Mouse (Mus musculus) T-cell, adult 2 months (primary cell): ENCODE measurements around the gene Aldh18a1.
"Not testable (repeated sequence)": the region's sequence is repeated elsewhere in the genome, so short reads cannot be mapped to it uniquely, and the experiment has no call there.

Experiments
- DNase-seq: peaks from one replicate; pipeline ENCODE4 v3.0.0; 2022; ENCODE audit warnings: low spot score

The Aldh18a1 gene

GRCm38 (mm10) chr19:40586908-40587307 lies 1.4 kb downstream of the Aldh18a1 start:
- DNase-seq = no peak

- no peak for DNase-seq
Observed at GRCm38 (mm10) chr19:40581662-40582061, 6.6 kb downstream of the Aldh18a1 start.

- DNase-seq = no peak
Observed at GRCm38 (mm10) chr19:40580902-40581301, 7.4 kb downstream of the Aldh18a1 start.

- DNase-seq = no peak
Observed at GRCm38 (mm10) chr19:40575438-40575837, 12.8 kb downstream of the Aldh18a1 start.

- DNase-seq = no peak
Observed at GRCm38 (mm10) chr19:40570726-40571125, 17.5 kb downstream of the Aldh18a1 start.

- DNase-seq = no peak
Observed at GRCm38 (mm10) chr19:40567616-40568015, 20.6 kb downstream of the Aldh18a1 start.

- no peak for DNase-seq
Observed at GRCm38 (mm10) chr19:40563880-40564645, 24.2 kb downstream of the Aldh18a1 start.

GRCm38 (mm10) chr19:40561521-40561920 lies 26.7 kb downstream of the Aldh18a1 start:
- DNase-seq = not testable (repeated sequence)

- no peak for DNase-seq
Observed at GRCm38 (mm10) chr19:40556029-40556428, 32.2 kb downstream of the Aldh18a1 start.

- DNase-seq = no peak
Observed at GRCm38 (mm10) chr19:40555136-40555535, 33.1 kb downstream of the Aldh18a1 start.

- no peak for DNase-seq
Observed at GRCm38 (mm10) chr19:40554343-40554742, 33.9 kb downstream of the Aldh18a1 start.

GRCm38 (mm10) chr19:40553849-40554248 lies 34.4 kb downstream of the Aldh18a1 start:
- no peak for DNase-seq

GRCm38 (mm10) chr19:40553014-40553789 lies 35.1 kb downstream of the Aldh18a1 start:
- DNase-seq = no peak

- no peak for DNase-seq
Observed at GRCm38 (mm10) chr19:40549516-40550135, 38.6 kb downstream of the Aldh18a1 start.

- no peak for DNase-seq
Observed at GRCm38 (mm10) chr19:40548796-40549515, 39.3 kb downstream of the Aldh18a1 start.

- DNase-seq = no peak
Observed at GRCm38 (mm10) chr19:40548386-40548785, 39.9 kb downstream of the Aldh18a1 start.

GRCm38 (mm10) chr19:40544856-40545255 lies 43.4 kb downstream of the Aldh18a1 start:
- DNase-seq = peak; percentile 36

- DNase-seq = no peak
Observed at GRCm38 (mm10) chr19:40542776-40543175, 45.5 kb downstream of the Aldh18a1 start.

GRCm38 (mm10) chr19:40536526-40536925 lies 51.7 kb downstream of the Aldh18a1 start:
- no peak for DNase-seq

GRCm38 (mm10) chr19:40532525-40532924 lies 55.7 kb downstream of the Aldh18a1 start:
- no peak for DNase-seq

GRCm38 (mm10) chr19:40530323-40530722 lies 57.9 kb downstream of the Aldh18a1 start:
- DNase-seq = no peak

GRCm38 (mm10) chr19:40528254-40528653 lies 60.0 kb downstream of the Aldh18a1 start:
- no peak for DNase-seq
